Mouse (Mus musculus): ENCODE measurements around the gene Rps15.

DNA sequence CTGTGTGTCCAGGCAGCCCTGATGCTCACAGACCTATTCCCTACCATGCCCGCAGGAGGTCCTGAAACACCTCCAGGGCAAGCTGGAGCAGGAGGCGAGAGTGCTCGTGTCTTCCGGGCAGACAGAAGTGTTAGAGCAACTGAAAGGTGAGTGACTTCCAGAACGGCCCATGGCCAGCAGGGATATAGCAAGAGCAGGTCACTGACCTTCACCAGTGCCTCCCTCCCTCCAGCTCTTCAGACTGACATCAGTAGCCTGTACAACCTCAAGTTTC is 9.8 kb downstream of the Rps15 start:
- TF ChIP-seq CTCF (IDR thresholded peaks at IDR 0.05; ENCODE audit: low read depth) (no peak), EP300 (IDR thresholded peaks at IDR 0.05; ENCODE audit: low read depth) (no peak)

All from heart, postnatal 0 days (tissue).